Mouse (Mus musculus): Measurements from ENCODE around the gene Cenps.
"Not testable (repeated sequence)": the region's sequence is repeated elsewhere in the genome, so short reads cannot be mapped to it uniquely, and the experiment has no call there.

The Cenps gene

GRCm38 (mm10) chr4:149136982-149137770, at the start of gene Cenps:
TSS of gene Cenps (minus strand) at chr4:149137629.
- peak; percentile 89 for DNase-seq

GRCm38 (mm10) chr4:149182755-149183154, 45.3 kb upstream of the Cenps start:
- no peak for DNase-seq

- DNase-seq = no peak
These were observed 44.8 kb upstream of the Cenps start for GRCm38 (mm10) chr4:149182192-149182591.

GRCm38 (mm10) chr4:149179573-149179972, 42.1 kb upstream of the Cenps start:
- no peak for DNase-seq

- no peak for DNase-seq
These were observed 41.7 kb upstream of the Cenps start for GRCm38 (mm10) chr4:149179160-149179559.

- no peak for DNase-seq
These were observed 40.9 kb upstream of the Cenps start for GRCm38 (mm10) chr4:149178328-149178727.

GRCm38 (mm10) chr4:149177046-149177445, 39.6 kb upstream of the Cenps start:
- DNase-seq = no peak

GRCm38 (mm10) chr4:149176645-149177044, 39.2 kb upstream of the Cenps start:
- no peak for DNase-seq

GRCm38 (mm10) chr4:149173661-149174060, 36.2 kb upstream of the Cenps start:
- DNase-seq = no peak

GRCm38 (mm10) chr4:149172666-149173065, 35.2 kb upstream of the Cenps start:
- DNase-seq = no peak

GRCm38 (mm10) chr4:149172083-149172482, 34.7 kb upstream of the Cenps start:
- no peak for DNase-seq

GRCm38 (mm10) chr4:149171581-149171981, 34.2 kb upstream of the Cenps start:
- no peak for DNase-seq

- DNase-seq = no peak
These were observed 33.0 kb upstream of the Cenps start for GRCm38 (mm10) chr4:149170394-149170931.

GRCm38 (mm10) chr4:149169926-149170325, 32.5 kb upstream of the Cenps start:
- not testable (repeated sequence) for DNase-seq

GRCm38 (mm10) chr4:149168016-149168415, 30.6 kb upstream of the Cenps start:
- no peak for DNase-seq

GRCm38 (mm10) chr4:149166957-149167611, 29.7 kb upstream of the Cenps start:
- peak; percentile 21 for DNase-seq

- DNase-seq = peak; percentile 98
These were observed 29.0 kb upstream of the Cenps start, which contains the start of gene Pgd for GRCm38 (mm10) chr4:149166215-149166946. TSS of gene Pgd (minus strand) at chr4:149166771.

GRCm38 (mm10) chr4:149164150-149164549, 26.7 kb upstream of the Cenps start:
- no peak for DNase-seq

- DNase-seq = no peak
These were observed 25.8 kb upstream of the Cenps start for GRCm38 (mm10) chr4:149163196-149163595.

- DNase-seq = no peak
These were observed 23.7 kb upstream of the Cenps start for GRCm38 (mm10) chr4:149161166-149161565.

GRCm38 (mm10) chr4:149159891-149160290, 22.5 kb upstream of the Cenps start:
- DNase-seq = no peak

GRCm38 (mm10) chr4:149159203-149159602, 21.8 kb upstream of the Cenps start:
- no peak for DNase-seq

- DNase-seq = no peak
These were observed 20.1 kb upstream of the Cenps start for GRCm38 (mm10) chr4:149157415-149157973.
